Mouse (Mus musculus): ENCODE results near the gene Olfr766-ps1.
"Not testable (repeated sequence)": the region's sequence is repeated elsewhere in the genome, so short reads cannot be mapped to it uniquely, and the experiment has no call there.

Olfr766-ps1 gene

DNA sequence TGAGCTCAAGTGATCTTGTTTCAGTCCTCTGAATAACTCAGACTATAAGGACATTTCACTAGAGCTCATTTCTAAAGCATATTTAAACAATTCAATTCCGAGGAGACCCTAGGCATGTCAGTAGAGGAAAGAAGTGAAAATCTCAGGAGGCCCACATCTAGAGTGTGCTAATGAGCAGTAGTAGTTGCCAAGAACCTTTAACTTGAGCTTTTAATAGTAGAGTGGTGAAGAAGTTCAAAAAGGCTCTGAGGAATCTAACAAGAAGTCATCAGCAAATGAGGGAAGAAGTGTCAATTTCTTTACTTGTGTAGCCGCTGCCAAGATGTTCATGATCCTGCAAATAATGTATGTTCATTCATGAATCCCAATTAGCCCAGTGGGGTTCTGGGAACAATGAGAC, at the start of gene Olfr766-ps1:
TSS of gene Olfr766-ps1 (minus strand) at position 101 of the 400 bp plus-strand sequence.
- DNase-seq (ENCODE audit: inconsistent age in 2 of 2, low spot score in 1 of 2) = no peak

GRCm38 (mm10) chr10:129117761-129118160, 49.0 kb upstream of the Olfr766-ps1 start, which contains the start of gene Olfr769:
TSS of gene Olfr769 (minus strand) at chr10:129117861.
- DNase-seq (ENCODE audit: inconsistent age in 2 of 2, low spot score in 1 of 2) = peak; percentile 13 to 58

GRCm38 (mm10) chr10:129115146-129115545, 46.4 kb upstream of the Olfr766-ps1 start:
- DNase-seq (ENCODE audit: inconsistent age in 2 of 2, low spot score in 1 of 2) = no peak

- DNase-seq (ENCODE audit: inconsistent age in 2 of 2, low spot score in 1 of 2) = no peak
Measured at GRCm38 (mm10) chr10:129101231-129101630, 32.5 kb upstream of the Olfr766-ps1 start.

GRCm38 (mm10) chr10:129099275-129099674, 30.5 kb upstream of the Olfr766-ps1 start, which contains the start of gene Olfr768:
TSS of gene Olfr768 (minus strand) at chr10:129099375.
- DNase-seq (ENCODE audit: inconsistent age in 2 of 2, low spot score in 1 of 2) = no peak

GRCm38 (mm10) chr10:129082810-129083209, 14.0 kb upstream of the Olfr766-ps1 start, which contains the start of gene Olfr767:
TSS of gene Olfr767 (minus strand) at chr10:129082910.
- DNase-seq (ENCODE audit: inconsistent age in 2 of 2, low spot score in 1 of 2) = not testable (repeated sequence)

- not testable (repeated sequence) for DNase-seq (ENCODE audit: inconsistent age in 2 of 2, low spot score in 1 of 2)
Measured at GRCm38 (mm10) chr10:129049898-129050297, 18.9 kb downstream of the Olfr766-ps1 start, which contains the start of gene Olfr765. TSS of gene Olfr765 (minus strand) at chr10:129049998.

GRCm38 (mm10) chr10:129039796-129040195, 29.0 kb downstream of the Olfr766-ps1 start, which contains the start of gene Olfr764-ps1:
TSS of gene Olfr764-ps1 (minus strand) at chr10:129039896.
- DNase-seq (ENCODE audit: inconsistent age in 2 of 2, low spot score in 1 of 2) = no peak

- DNase-seq (ENCODE audit: inconsistent age in 2 of 2, low spot score in 1 of 2) = no peak
Measured at GRCm38 (mm10) chr10:129028343-129028742, 40.4 kb downstream of the Olfr766-ps1 start.

- DNase-seq (ENCODE audit: inconsistent age in 2 of 2, low spot score in 1 of 2) = peak in 1 of 2 experiments; percentile 74
Measured at GRCm38 (mm10) chr10:129026018-129026662, 42.6 kb downstream of the Olfr766-ps1 start.

GRCm38 (mm10) chr10:129023319-129023718, 45.5 kb downstream of the Olfr766-ps1 start:
- no peak for DNase-seq (ENCODE audit: inconsistent age in 2 of 2, low spot score in 1 of 2)

- DNase-seq (ENCODE audit: inconsistent age in 2 of 2, low spot score in 1 of 2) = no peak
Measured at GRCm38 (mm10) chr10:129014477-129014876, 54.3 kb downstream of the Olfr766-ps1 start.

Data from adrenal gland, adult (tissue).